Mouse (Mus musculus) bone marrow, adult 2 months (tissue): Measurements from ENCODE around the gene Slc16a10. TPM values are rescaled to one million over a fixed set of nuclear protein-coding genes. Genes with fewer than 3 reads are reported as not detected.

Experiments
- H3K27ac ChIP-seq: fragments of 200-500 bp; 2 replicates; pipeline ENCODE4 v1.5.1; 2012; ENCODE audit warnings: low read depth, mild to moderate bottlenecking, control low read depth, inconsistent platforms, low read length; ENCODE audit not compliant: control insufficient read depth, poor library complexity, insufficient read depth
- H3K4me1 ChIP-seq: fragments of 200-500 bp; 2 replicates; pipeline ENCODE4 v1.6.1; 2011; ENCODE audit warnings: low read length; ENCODE audit not compliant: control insufficient read depth, insufficient read depth
- H3K4me3 ChIP-seq: fragments of 200-500 bp; replicated peaks from 2 replicates; pipeline ENCODE3; 2011; ENCODE audit warnings: mild to moderate bottlenecking, low read depth, low read length, control low read depth; ENCODE audit not compliant: control insufficient read depth
- CTCF ChIP-seq: fragments of 200-500 bp; IDR thresholded peaks from 2 replicates; pipeline ENCODE4 v1.5.1; 2011; ENCODE audit warnings: low read length, control low read depth; ENCODE audit not compliant: control insufficient read depth, insufficient read depth
- POLR2A ChIP-seq: fragments of 200-500 bp; IDR thresholded peaks from 2 replicates; pipeline ENCODE4 v1.6.1; 2011; ENCODE audit warnings: low read depth, mild to moderate bottlenecking, control low read depth, low read length, borderline replicate concordance; ENCODE audit not compliant: control insufficient read depth
- WGBS: fragments of 180-500 bp; shearing (Covaris S2); methylation state at CpG from one replicate; pipeline ENCODE4 v1.1.7; 2018; 5-methylcytosine and 5-hydroxymethylcytosine counted together
- polyA plus RNA-seq: library from polyadenylated mRNA; stranded (reverse); fragments of >200 nt; gene quantifications from 2 replicates; pipeline ENCODE4 v1.2.4, GENCODE M21; 2011; ENCODE audit warnings: low replicate concordance; ENCODE audit not compliant: missing spikeins, insufficient read depth, insufficient read length

Slc16a10 gene
- polyA plus RNA-seq, 1 experiment = 24.6 TPM

- H3K4me3 ChIP-seq = no peak overlapping the region
- no peak for TF ChIP-seq POLR2A
- no peak for TF ChIP-seq CTCF
- H3K27ac ChIP-seq = no peak overlapping the region
- peaks cover 2% of the 10 kb centered on the region; the same call in 1 of the 2 replicates for H3K4me1 ChIP-seq
- 21% methylated on average over 8 of the region's 8 CpGs for WGBS
Observed at GRCm38 (mm10) chr10:40163338-40163737, 21.3 kb upstream of the Slc16a10 start.

GRCm38 (mm10) chr10:40161701-40162255, 19.7 kb upstream of the Slc16a10 start:
- H3K4me3 ChIP-seq = no peak overlapping the region
- WGBS = 90% methylated on average over 5 of the region's 5 CpGs
- H3K27ac ChIP-seq = no peak overlapping the region
- H3K4me1 ChIP-seq = peaks cover 2% of the 10 kb centered on the region; the same call in 1 of the 2 replicates
- TF ChIP-seq CTCF (no peak), POLR2A (no peak)

GRCm38 (mm10) chr10:40161236-40161635, 19.2 kb upstream of the Slc16a10 start:
- H3K27ac ChIP-seq = no peak overlapping the region
- TF ChIP-seq POLR2A (no peak), CTCF (no peak)
- no peak overlapping the region for H3K4me3 ChIP-seq
- WGBS = 87% methylated on average over 2 of the region's 2 CpGs
- H3K4me1 ChIP-seq = peaks cover 2% of the 10 kb centered on the region; the same call in 1 of the 2 replicates

- H3K4me3 ChIP-seq = no peak overlapping the region
- no peak overlapping the region for H3K27ac ChIP-seq
- TF ChIP-seq POLR2A (no peak), CTCF (no peak)
- 61% methylated on average over 4 of the region's 4 CpGs for WGBS
- peaks cover 2% of the 10 kb centered on the region; the same call in 1 of the 2 replicates for H3K4me1 ChIP-seq
Observed at GRCm38 (mm10) chr10:40152550-40152857, 10.4 kb upstream of the Slc16a10 start.

- H3K4me1 ChIP-seq = peaks cover 2% of the 10 kb centered on the region; the same call in 1 of the 2 replicates
- WGBS = 72% methylated on average over 8 of the region's 8 CpGs
- H3K4me3 ChIP-seq = no peak overlapping the region
- no peak for TF ChIP-seq CTCF
- TF ChIP-seq POLR2A = no peak
- no peak overlapping the region for H3K27ac ChIP-seq
Observed at GRCm38 (mm10) chr10:40151852-40152549, 9.9 kb upstream of the Slc16a10 start.

- TF ChIP-seq POLR2A (0 out of 2 replicates have a peak, but pooled peaks have one; percentile 17), CTCF (no peak)
- peak overlapping the region; percentile 95 for H3K27ac ChIP-seq
- peak overlapping the region; percentile 47 for H3K4me3 ChIP-seq
- 59% methylated on average over 5 of the region's 5 CpGs for WGBS
- peaks cover 2% of the 10 kb centered on the region for H3K4me1 ChIP-seq
Observed at GRCm38 (mm10) chr10:40149584-40150145, 7.6 kb upstream of the Slc16a10 start.

- TF ChIP-seq CTCF (no peak), POLR2A (no peak)
- Histone ChIP-seq H3K4me3 (no peak overlapping the region), H3K4me1 (peaks cover 2% of the 10 kb centered on the region), H3K27ac (peak overlapping the region; percentile 77)
- 77% methylated on average over 8 of the region's 8 CpGs for WGBS
Observed at GRCm38 (mm10) chr10:40147325-40148059, 5.4 kb upstream of the Slc16a10 start.

GRCm38 (mm10) chr10:40146451-40146850, 4.4 kb upstream of the Slc16a10 start:
- WGBS = 46% methylated on average over 3 of the region's 3 CpGs
- peaks cover 2% of the 10 kb centered on the region for H3K4me1 ChIP-seq

More at GRCm38 (mm10) chr10:40146451-40146850, 4.4 kb upstream of the Slc16a10 start:
- Histone ChIP-seq H3K4me3 (no peak overlapping the region), H3K27ac (no peak overlapping the region)
- TF ChIP-seq CTCF = no peak
- no peak for TF ChIP-seq POLR2A
